Mouse (Mus musculus): Measurements from ENCODE around the gene Rasgef1b.

DNA sequence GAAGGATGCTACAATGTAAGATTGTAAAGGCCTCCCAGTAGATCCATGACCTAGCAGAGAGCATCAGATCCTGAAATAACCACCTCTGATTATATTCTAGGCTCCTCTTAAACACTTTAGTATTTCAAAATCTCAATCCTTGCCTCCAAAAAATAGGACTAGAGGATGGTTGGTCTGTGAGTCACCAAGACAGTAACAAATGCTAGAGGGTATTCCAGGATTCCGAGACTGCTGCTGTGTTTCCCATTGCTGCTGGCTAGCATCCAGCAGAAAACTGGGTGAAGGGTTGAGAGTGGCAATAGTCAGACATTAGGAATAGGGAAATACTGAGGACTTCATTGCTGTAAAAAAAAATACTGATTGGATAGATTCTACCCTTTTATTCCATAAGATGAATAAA, 457.3 kb downstream of the Rasgef1b start:
- TF ChIP-seq MAX (IDR thresholded peaks at IDR 0.05; ENCODE audit: low read depth) (no peak), MYOG (IDR thresholded peaks at IDR 0.05; ENCODE audit: control insufficient read depth in 1 of 3, insufficient read depth in 1 of 3, insufficient read length in 2 of 3, low read depth in 2 of 3) (no peak), USF1 (IDR thresholded peaks at IDR 0.05; ENCODE audit: low read depth) (no peak), MYOD1 (IDR thresholded peaks at IDR 0.05; ENCODE audit: control insufficient read depth in 1 of 3, insufficient read length in 2 of 3, low read depth in 2 of 3) (no peak), POLR2A (IDR thresholded peaks at IDR 0.05; ENCODE audit: insufficient read length, low read depth) (no peak), CEBPB (IDR thresholded peaks at IDR 0.05; ENCODE audit: insufficient read depth, poor library complexity, severe bottlenecking) (no peak), TCF12 (IDR thresholded peaks at IDR 0.05; ENCODE audit: insufficient read depth, poor library complexity, severe bottlenecking) (no peak), TCF3 (IDR thresholded peaks at IDR 0.05; ENCODE audit: insufficient read length, low read depth) (no peak), E2F4 (IDR thresholded peaks at IDR 0.05; ENCODE audit: insufficient read depth) (no peak), POLR2AphosphoS2 (IDR thresholded peaks at IDR 0.05; ENCODE audit: insufficient read length, low read depth) (no peak)
